Mouse (Mus musculus) heart, postnatal 0 days (tissue): Measurements from ENCODE around the gene Stx11.

Experiments used
- CTCF ChIP-seq: IDR thresholded peaks from 2 replicates; pipeline ENCODE4 v1.5.1; 2016; ENCODE audit warnings: antibody characterized with exemption, control low read depth, low read depth
- EP300 ChIP-seq: IDR thresholded peaks from 2 replicates; pipeline ENCODE4 v1.6.1; 2016; ENCODE audit warnings: antibody characterized with exemption, low read depth

- TF ChIP-seq CTCF (no peak), EP300 (no peak)
Measured at GRCm38 (mm10) chr10:12961546-12961945, 2.6 kb downstream of the Stx11 start.
